ENCODE assay signal across 8 mouse cellular contexts in genomic region chr6:145545927-145546641, GRCm38 (mm10).
DNase-seq lines count a peak whose midpoint lies in the region; ATAC-seq and TF ChIP-seq lines count a peak whose summit lies in the region.

No protein-coding gene starts in this region.

- peak; percentile 79 for ATAC-seq in intestine, postnatal 0 days
- peak; percentile 63 for ATAC-seq in lung, embryonic 14.5 days (ENCODE audit: insufficient read depth)
- peak; percentile 57; the same call in 1 of the 2 replicates for ATAC-seq in stomach, embryonic 16.5 days (ENCODE audit: insufficient read depth, low FRiP score)

- H3K9me3 ChIP-seq in intestine, postnatal 0 days (ENCODE audit: control insufficient read depth): no peaks in the 10 kb centered on the region; the same call in 1 of the 2 replicates
- no peaks in the 10 kb centered on the region for H3K9me3 ChIP-seq in lung, embryonic 14.5 days (ENCODE audit: low read depth, low read length)
- H3K9me3 ChIP-seq in stomach, embryonic 16.5 days (replicated peaks; ENCODE audit: control insufficient read depth, low read length): peaks cover 5% of the 10 kb centered on the region

- H3K27me3 ChIP-seq in intestine, postnatal 0 days (replicated peaks; ENCODE audit: control insufficient read depth, insufficient read depth, low read length): no peaks in the 10 kb centered on the region
- no peaks in the 10 kb centered on the region for H3K27me3 ChIP-seq in lung, embryonic 14.5 days (ENCODE audit: insufficient read depth, low read length)
- no peaks in the 10 kb centered on the region for H3K27me3 ChIP-seq in stomach, embryonic 16.5 days (ENCODE audit: control insufficient read depth, insufficient read depth, low read length)

- H3K4me1 ChIP-seq in intestine, postnatal 0 days (replicated peaks; ENCODE audit: control insufficient read depth, insufficient read depth, low read length): no peaks in the 10 kb centered on the region
- H3K4me1 ChIP-seq in lung, embryonic 14.5 days (ENCODE audit: insufficient read depth): peaks cover 6% of the 10 kb centered on the region; the same call in 1 of the 2 replicates
- peaks cover 5% of the 10 kb centered on the region; the same call in 1 of the 2 replicates for H3K4me1 ChIP-seq in stomach, embryonic 16.5 days (ENCODE audit: control insufficient read depth, insufficient read depth, low read length)

- no peak overlapping the region for H3K4me3 ChIP-seq in intestine, postnatal 0 days (ENCODE audit: low read depth, low read length)
- H3K4me3 ChIP-seq in lung, embryonic 14.5 days (ENCODE audit: low read depth, low read length): no peak overlapping the region
- H3K4me3 ChIP-seq in stomach, embryonic 16.5 days (replicated peaks; ENCODE audit: low read length): no peak overlapping the region

- H3K9ac ChIP-seq in intestine, postnatal 0 days (ENCODE audit: low read depth, low read length): no peak overlapping the region
- no peak overlapping the region for H3K9ac ChIP-seq in lung, embryonic 14.5 days
- no peak overlapping the region for H3K9ac ChIP-seq in stomach, embryonic 16.5 days (ENCODE audit: low read length)

- H3K4me2 ChIP-seq in intestine, postnatal 0 days (replicated peaks; ENCODE audit: low read depth): no peak overlapping the region
- H3K4me2 ChIP-seq in lung, embryonic 14.5 days: no peak overlapping the region
- H3K4me2 ChIP-seq in stomach, embryonic 16.5 days (ENCODE audit: low read depth, low read length): no peak overlapping the region

- H3K27ac ChIP-seq in intestine, postnatal 0 days (ENCODE audit: low read depth, low read length): peak overlapping the region; percentile 35; the same call in 1 of the 2 replicates
- no peak overlapping the region; the same call in 1 of the 2 replicates for H3K27ac ChIP-seq in lung, embryonic 14.5 days (ENCODE audit: low read depth)
- peak overlapping the region; percentile 43; the same call in 1 of the 2 replicates for H3K27ac ChIP-seq in stomach, embryonic 16.5 days (ENCODE audit: low read length)

- TF ChIP-seq CTCF in intestine, postnatal 0 days (IDR thresholded peaks at IDR 0.05; ENCODE audit: low read depth): 0 out of 2 replicates have a peak, but pooled peaks have one; percentile 7
- TF ChIP-seq CTCF in lung, embryonic 14.5 days (IDR thresholded peaks at IDR 0.05; ENCODE audit: low read depth): no peak

- DNase-seq in layer of hippocampus, postnatal 10 days (ENCODE audit: low spot score in 2 of 2): peak; percentile 13 to 29
- DNase-seq in layer of hippocampus, adult 9-11 months: no peak
- peak; percentile 35 for DNase-seq in lung, embryonic 14.5 days
- no peak for DNase-seq in cerebellum, postnatal 36 days
- DNase-seq in gastrocnemius, postnatal 10 days: no peak
- no peak for DNase-seq in natural killer cell, adult 2 months (ENCODE audit: low spot score in 2 of 2)

- WGBS in intestine, postnatal 0 days: 46% methylated on average over 13 of the region's 13 CpGs
- WGBS in lung, embryonic 14.5 days: 38% methylated on average over 13 of the region's 13 CpGs
- WGBS in stomach, embryonic 16.5 days: 46% methylated on average over 13 of the region's 13 CpGs

- no peaks in the 10 kb centered on the region for H3K36me3 ChIP-seq in intestine, postnatal 0 days (ENCODE audit: control insufficient read depth, insufficient read depth)
- H3K36me3 ChIP-seq in lung, embryonic 14.5 days (ENCODE audit: insufficient read depth): no peaks in the 10 kb centered on the region
- no peaks in the 10 kb centered on the region; the same call in 1 of the 2 replicates for H3K36me3 ChIP-seq in stomach, embryonic 16.5 days (ENCODE audit: control insufficient read depth, insufficient read depth, low read length)

Comparison
In these comparisons a context has a peak if more than half of its experiments do, and no peak if none do; other contexts are left out.
1. DNase-seq: peak in layer of hippocampus, postnatal 10 days (2 of 2) and lung, embryonic 14.5 days (single experiment); none in layer of hippocampus, adult 9-11 months (single experiment), cerebellum, postnatal 36 days (0 of 2), gastrocnemius, postnatal 10 days (single experiment) and natural killer cell, adult 2 months (0 of 2).
2. Peak in every context shown above with its lines, with median percentiles within 50 percentile points of each other: ATAC-seq.